Mouse (Mus musculus): ENCODE data around the gene Pknox1. TPM values are rescaled to one million over a fixed set of nuclear protein-coding genes. Genes with fewer than 3 reads are reported as not detected.
"Not testable (repeated sequence)": the region's sequence is repeated elsewhere in the genome, so short reads cannot be mapped to it uniquely, and the experiment has no call there.

Pknox1 gene
- polyA plus RNA-seq, 1 experiment from 2014 or later = 19.1 TPM

DNA sequence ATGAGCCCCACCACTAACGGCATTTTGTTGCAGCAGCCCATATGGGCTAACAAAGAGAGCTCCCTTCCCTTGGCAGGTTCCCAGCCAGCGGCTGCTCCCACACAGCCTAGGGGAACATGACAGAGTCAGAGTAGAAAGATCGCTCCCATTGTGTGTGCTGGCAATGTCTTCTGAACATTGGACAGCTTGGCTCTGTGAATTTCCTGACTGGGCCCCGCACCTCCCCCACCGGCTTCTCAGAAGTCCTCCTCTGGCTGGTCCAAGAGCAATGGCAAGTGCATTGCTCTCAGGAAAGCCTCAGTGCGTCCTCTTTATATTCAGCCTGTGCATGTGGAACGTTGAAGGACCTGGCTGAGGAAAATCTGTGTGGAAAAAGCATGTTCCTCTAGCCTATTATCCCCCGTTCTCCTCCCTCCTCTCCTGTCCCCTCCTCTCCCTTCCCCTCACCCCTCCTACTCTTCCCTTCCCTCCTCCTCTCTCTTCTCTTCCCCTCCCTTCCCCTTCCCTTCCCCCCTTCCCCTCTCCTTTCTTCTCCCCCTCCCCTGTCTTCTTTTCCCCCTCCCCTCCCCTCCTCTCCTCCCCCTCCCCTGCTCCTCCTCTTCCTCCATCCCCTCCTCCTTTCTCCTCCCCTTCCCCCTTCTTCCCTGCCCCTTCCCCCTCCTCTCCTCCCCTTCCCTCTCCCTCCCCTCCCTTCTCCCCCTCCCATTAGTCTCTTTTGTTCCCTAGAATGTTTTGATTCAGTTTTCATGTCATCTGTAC lies 28.5 kb upstream of the Pknox1 start:
- Histone ChIP-seq H3K9me3 (no peaks in the 10 kb centered on the region), H3K27me3 (ENCODE audit: poor library complexity, severe bottlenecking) (no peaks in the 10 kb centered on the region), H3K27ac (peak overlapping the region; percentile 86), H3K4me1 (peaks cover 20% of the 10 kb centered on the region), H3K36me3 (replicated peaks) (peaks cover 13% of the 10 kb centered on the region), H3K4me3 (peak overlapping the region; percentile 19; the same call in 1 of the 2 replicates)
- WGBS = 51% methylated on average over 8 of the region's 8 CpGs
- DNase-seq (ENCODE audit: extremely low spot score, low spot score) = no peak

DNA sequence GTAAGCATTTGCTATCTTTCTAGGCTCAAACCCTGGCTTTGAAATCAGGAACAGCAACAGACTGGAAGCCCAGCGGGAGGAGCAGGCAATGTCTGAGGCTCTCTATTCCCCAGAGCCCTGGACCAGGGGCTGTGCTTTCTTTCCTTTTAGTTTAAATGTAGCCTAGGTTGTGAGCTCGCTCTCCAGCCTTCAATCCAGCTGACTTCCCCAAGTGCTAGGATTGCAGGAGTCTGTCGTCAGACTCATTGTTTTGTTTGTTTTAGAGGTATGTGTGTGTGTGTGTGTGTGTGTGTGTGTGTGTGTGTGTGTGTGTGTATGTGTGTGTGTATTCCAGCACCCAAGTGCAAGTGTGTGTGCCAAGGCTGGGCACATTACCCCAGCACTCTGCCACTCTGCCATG lies 24.4 kb upstream of the Pknox1 start:
- Histone ChIP-seq H3K36me3 (replicated peaks) (no peaks in the 10 kb centered on the region), H3K4me1 (peaks cover 26% of the 10 kb centered on the region)
- WGBS = 65% methylated on average over 3 of the region's 3 CpGs

DNA sequence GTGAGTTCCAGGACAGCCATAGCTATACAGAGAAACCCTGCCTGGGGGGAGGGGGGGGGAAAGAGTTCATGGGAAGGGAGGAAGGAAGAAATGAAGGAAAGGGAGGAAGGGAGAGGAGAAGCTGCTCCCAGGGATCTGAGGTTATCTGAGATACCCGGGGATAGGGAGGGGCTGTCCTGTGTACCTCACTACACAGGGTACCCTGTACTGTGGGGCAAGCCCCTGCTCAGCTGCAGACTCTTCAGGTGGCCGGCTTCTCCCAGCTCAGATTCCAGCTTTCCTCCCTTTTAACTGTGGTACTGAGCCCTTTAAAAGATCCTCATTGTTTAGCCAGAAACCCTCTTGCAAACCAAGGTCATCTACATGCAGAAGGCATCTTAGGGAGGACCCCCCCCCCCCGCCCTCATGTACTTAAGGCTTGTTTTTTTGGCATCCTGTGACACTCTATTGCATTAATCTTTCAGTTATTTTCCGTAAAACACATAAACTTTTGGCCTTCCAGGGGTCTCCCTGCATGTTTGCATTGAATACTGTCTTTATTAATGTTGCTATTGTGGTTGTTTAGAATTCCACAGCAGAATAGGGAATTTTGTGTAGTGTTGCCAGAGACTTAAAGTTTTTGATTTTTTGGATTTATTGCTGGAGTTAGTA lies 23.6 kb upstream of the Pknox1 start:
- WGBS = 67% methylated on average over 4 of the region's 4 CpGs
- H3K4me1 ChIP-seq = peaks cover 18% of the 10 kb centered on the region
- no peaks in the 10 kb centered on the region for H3K36me3 ChIP-seq (replicated peaks)
- no peak overlapping the region for H3K4me3 ChIP-seq
- no peaks in the 10 kb centered on the region for H3K9me3 ChIP-seq
- no peak for DNase-seq (ENCODE audit: extremely low spot score, low spot score)
- no peak overlapping the region for H3K27ac ChIP-seq
- no peaks in the 10 kb centered on the region for H3K27me3 ChIP-seq (ENCODE audit: poor library complexity, severe bottlenecking)

More for the DNA sequence above, 24.4 kb upstream of the Pknox1 start:
- Histone ChIP-seq H3K4me3 (no peak overlapping the region), H3K9me3 (no peaks in the 10 kb centered on the region), H3K27me3 (ENCODE audit: poor library complexity, severe bottlenecking) (no peaks in the 10 kb centered on the region), H3K27ac (no peak overlapping the region)
- DNase-seq (ENCODE audit: extremely low spot score, low spot score) = no peak

DNA sequence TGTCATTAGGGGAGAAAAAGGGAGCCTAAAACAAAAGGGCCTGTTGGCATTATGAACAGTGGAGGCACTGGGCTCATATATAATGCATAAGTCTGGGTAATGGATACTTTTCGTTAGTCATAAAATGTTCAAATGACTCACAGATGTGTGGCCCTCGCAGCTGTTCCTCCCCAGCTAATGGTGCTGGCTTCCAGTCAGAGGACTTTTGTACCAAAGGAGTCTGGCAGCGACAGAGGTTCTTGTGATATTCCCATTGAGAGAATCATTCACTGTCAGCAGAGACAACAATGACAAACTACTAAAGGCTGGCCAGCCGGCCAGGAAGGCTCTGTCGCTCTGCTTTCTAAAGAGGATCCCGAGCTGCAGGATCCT lies 23.1 kb upstream of the Pknox1 start:
- no peak overlapping the region for H3K27ac ChIP-seq
- peaks cover 14% of the 10 kb centered on the region for H3K4me1 ChIP-seq
- no peak for DNase-seq (ENCODE audit: extremely low spot score, low spot score)
- H3K36me3 ChIP-seq (replicated peaks) = no peaks in the 10 kb centered on the region
- 65% methylated on average over 6 of the region's 6 CpGs for WGBS
- no peaks in the 10 kb centered on the region for H3K9me3 ChIP-seq
- H3K27me3 ChIP-seq (ENCODE audit: poor library complexity, severe bottlenecking) = no peaks in the 10 kb centered on the region
- no peak overlapping the region for H3K4me3 ChIP-seq

DNA sequence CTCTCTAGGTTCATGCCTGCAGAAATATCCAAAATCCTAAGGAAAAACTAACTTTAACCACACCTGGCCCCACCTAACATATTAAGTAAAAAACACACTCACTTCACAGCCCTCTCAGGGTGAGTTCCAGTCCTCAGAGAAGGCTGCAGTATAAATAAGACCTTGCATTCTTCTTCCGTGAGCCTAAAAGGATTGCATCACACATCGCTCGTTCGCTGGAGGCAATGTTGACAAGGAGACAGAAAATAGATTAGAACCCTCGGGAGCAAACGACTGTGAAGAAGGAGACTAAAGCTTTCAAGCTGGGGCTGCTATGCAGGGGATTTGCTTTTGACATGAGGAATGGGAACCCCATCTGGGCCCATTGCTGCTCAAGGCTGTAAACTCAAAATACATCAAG lies 21.0 kb upstream of the Pknox1 start:
- H3K4me1 ChIP-seq = peaks cover 25% of the 10 kb centered on the region
- no peak for DNase-seq (ENCODE audit: extremely low spot score, low spot score)
- H3K9me3 ChIP-seq = no peaks in the 10 kb centered on the region
- no peak overlapping the region for H3K27ac ChIP-seq
- H3K36me3 ChIP-seq (replicated peaks) = no peaks in the 10 kb centered on the region
- H3K27me3 ChIP-seq (ENCODE audit: poor library complexity, severe bottlenecking) = no peaks in the 10 kb centered on the region
- H3K4me3 ChIP-seq = no peak overlapping the region
- 42% methylated on average over 6 of the region's 6 CpGs for WGBS

DNA sequence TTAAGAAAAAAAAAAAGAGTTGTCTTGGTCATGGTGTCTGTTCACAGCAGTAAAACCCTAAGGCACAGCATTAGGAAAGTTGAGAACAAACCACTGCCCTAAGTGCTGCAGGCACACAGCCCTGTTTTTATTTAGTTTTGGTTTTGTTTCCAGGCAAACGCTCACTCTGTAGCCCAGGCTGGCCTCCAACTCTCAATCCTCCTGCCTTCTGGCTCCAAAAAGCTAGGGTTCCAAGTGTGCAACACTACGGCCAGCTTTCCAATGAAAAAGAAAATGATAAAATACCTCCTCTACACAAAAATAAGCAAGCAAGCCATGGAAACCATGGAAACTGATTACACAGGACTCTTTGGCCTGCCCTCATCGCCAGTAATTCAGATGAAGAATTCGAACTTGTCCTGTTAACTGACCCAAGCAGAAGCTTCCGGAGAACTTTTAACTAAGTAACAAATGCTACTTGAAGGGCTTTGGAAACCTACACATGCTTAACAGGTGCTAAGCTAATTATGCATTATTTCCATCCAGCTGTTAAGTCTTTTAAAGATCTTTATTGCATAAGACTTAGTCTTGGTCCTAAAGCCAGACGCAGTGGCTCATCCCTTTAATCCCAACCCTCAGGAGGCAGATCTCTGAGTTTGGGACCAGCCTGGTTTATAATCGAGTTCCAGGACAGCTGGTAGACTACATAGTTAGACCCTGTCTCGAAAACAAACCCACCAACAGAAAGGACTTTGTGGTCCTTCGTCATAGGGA lies 17.9 kb upstream of the Pknox1 start:
- no peak for DNase-seq (ENCODE audit: extremely low spot score, low spot score)
- Histone ChIP-seq H3K9me3 (no peaks in the 10 kb centered on the region; the same call in 1 of the 2 replicates), H3K4me3 (no peak overlapping the region), H3K36me3 (replicated peaks) (no peaks in the 10 kb centered on the region), H3K27me3 (ENCODE audit: poor library complexity, severe bottlenecking) (no peaks in the 10 kb centered on the region), H3K4me1 (peaks cover 16% of the 10 kb centered on the region), H3K27ac (no peak overlapping the region)
- WGBS = 89% methylated on average over 9 of the region's 9 CpGs

DNA sequence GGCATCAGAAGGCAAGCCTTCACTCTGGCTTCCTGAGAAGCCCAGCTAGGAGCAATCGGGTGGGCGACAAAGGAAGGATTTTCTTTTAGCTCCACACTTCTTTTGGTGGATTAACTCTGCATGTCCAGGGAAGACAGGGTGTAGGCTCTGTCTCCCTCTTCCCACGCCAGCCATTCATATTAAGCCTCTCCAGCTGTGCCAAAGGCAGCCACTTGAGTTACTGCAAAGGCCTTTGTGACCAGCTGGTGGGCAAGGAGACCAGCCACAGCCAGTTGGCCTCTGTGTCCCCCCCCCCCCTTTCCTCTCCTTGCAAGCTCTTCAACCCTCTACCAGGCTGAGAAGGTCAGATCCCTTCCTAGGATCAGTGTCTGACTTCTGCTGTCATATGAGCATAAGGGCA lies 16.6 kb upstream of the Pknox1 start:
- H3K36me3 ChIP-seq (replicated peaks) = no peaks in the 10 kb centered on the region
- H3K27me3 ChIP-seq (ENCODE audit: poor library complexity, severe bottlenecking) = no peaks in the 10 kb centered on the region
- H3K9me3 ChIP-seq = peaks cover 3% of the 10 kb centered on the region; the same call in 1 of the 2 replicates
- H3K27ac ChIP-seq = peak overlapping the region; percentile 52
- peaks cover 15% of the 10 kb centered on the region for H3K4me1 ChIP-seq
- DNase-seq (ENCODE audit: extremely low spot score, low spot score) = no peak
- no peak overlapping the region for H3K4me3 ChIP-seq
- WGBS = 20% methylated on average over 3 of the region's 3 CpGs

DNA sequence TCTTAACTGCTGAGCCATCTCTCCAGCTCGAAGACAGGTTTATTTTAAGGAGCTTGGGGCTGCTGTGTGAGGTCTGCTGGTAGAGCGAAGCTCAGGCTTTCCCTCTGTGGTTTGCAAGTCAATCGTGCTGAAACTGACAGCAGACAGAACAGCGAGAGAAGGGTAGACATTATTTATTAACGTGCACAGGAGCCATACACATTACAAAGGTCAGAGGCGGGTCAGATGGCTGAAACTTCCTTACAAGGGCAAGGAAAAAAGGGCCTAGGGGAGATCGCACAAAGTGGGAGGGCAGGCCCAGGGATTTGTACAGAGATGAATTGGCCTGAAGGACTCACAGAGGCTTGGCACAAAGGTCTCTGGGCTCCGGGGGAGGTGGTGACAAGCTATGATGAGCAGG lies 15.1 kb upstream of the Pknox1 start:
- H3K36me3 ChIP-seq (replicated peaks) = no peaks in the 10 kb centered on the region
- peaks cover 3% of the 10 kb centered on the region; the same call in 1 of the 2 replicates for H3K9me3 ChIP-seq
- H3K4me1 ChIP-seq = peaks cover 11% of the 10 kb centered on the region
- H3K27ac ChIP-seq = no peak overlapping the region
- 82% methylated on average over 8 of the region's 8 CpGs for WGBS
- H3K27me3 ChIP-seq (ENCODE audit: poor library complexity, severe bottlenecking) = no peaks in the 10 kb centered on the region
- no peak overlapping the region for H3K4me3 ChIP-seq
- DNase-seq (ENCODE audit: extremely low spot score, low spot score) = no peak

DNA sequence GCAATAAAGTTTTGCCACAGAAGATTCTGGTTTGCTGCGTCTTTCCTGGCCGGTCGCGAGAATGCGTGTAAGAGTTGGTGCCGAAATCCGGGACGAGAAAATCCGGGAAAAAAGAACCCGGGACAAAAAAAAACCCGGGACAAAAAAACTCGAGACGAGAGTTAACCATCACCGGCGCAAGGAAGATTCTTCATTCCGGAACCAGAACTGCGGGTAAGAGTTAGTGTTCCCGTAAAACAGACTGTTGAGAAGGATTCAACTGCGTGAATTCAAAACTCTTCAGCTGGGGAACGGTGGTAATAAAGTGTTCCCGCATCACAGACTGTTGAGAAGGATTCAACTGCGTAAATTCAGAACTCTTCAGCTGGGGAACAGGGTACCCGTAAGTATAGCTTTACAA lies 11.9 kb upstream of the Pknox1 start:
- not testable (repeated sequence) for H3K27me3 ChIP-seq (ENCODE audit: poor library complexity, severe bottlenecking)

DNA sequence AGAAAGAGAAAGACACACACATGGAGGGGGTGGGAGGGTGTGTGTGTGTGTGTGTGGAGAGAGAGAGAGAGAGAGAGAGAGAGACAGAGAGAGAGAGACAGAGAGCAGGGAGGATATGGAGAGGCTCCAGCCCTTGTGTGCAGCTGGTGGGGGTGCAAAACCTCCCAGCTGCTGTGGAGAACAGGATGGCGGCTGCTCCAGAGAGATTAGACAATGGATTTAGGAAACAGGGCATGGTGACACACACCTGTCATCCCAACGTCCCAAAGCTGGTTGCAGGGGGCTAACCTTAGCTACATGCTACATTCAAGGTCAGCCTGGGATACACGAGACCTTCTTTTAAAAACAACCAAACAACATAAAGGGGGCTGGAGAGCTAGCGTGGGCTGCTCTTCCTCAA lies 8.3 kb upstream of the Pknox1 start:
- DNase-seq (ENCODE audit: extremely low spot score, low spot score) = no peak
- H3K27ac ChIP-seq = no peak overlapping the region

More for the DNA sequence above, 11.9 kb upstream of the Pknox1 start:
- 96% methylated on average over 23 of the region's 23 CpGs for WGBS
- peaks cover 13% of the 10 kb centered on the region for H3K4me1 ChIP-seq
- H3K36me3 ChIP-seq (replicated peaks); H3K4me3 ChIP-seq; H3K27ac ChIP-seq; DNase-seq (ENCODE audit: extremely low spot score, low spot score); H3K9me3 ChIP-seq: not testable (repeated sequence)

DNA sequence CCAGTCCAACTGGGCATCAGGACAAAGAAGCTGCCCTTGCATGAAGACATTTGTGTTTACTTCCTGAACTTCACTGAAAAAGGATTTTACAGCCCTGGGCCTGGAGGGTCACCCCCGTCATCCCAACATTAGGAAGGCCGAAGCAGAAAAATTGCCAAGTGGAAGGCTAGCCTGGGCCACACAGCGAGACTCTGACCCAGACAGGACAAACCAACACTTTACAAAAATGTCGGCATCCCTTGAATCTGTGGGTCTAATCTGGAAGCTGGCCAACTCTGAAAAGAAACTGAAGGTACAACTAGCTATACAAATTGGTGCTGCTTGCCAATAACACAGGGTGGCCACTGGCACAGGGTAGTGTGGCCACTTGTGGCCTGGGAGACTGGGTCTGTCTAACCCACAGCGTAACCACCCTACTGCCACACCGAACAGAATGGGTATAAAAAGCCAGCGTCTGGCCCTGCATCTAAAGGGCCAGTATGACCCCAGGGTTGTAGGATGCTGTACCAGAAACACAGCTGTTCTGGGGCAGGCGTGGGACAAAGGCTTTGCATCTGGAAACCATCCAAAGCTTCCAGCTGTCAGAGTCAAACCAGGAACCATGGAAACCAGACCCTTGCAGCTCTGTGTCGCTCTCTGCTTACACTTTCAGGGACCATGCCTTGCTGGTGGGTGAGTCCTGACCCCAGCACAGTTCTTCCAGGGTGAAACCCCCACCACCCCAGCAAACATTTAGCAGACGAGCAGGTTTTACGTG lies 7.2 kb upstream of the Pknox1 start:
- H3K4me1 ChIP-seq = peaks cover 15% of the 10 kb centered on the region
- no peaks in the 10 kb centered on the region for H3K36me3 ChIP-seq (replicated peaks)
- 80% methylated on average over 11 of the region's 11 CpGs for WGBS
- no peak overlapping the region for H3K4me3 ChIP-seq
- H3K27ac ChIP-seq = peak overlapping the region; percentile 51; the same call in 1 of the 2 replicates
- no peaks in the 10 kb centered on the region for H3K27me3 ChIP-seq (ENCODE audit: poor library complexity, severe bottlenecking)
- DNase-seq (ENCODE audit: extremely low spot score, low spot score) = no peak
- H3K9me3 ChIP-seq = 0 out of 2 replicates have a peak, but pooled peaks cover under 1% of the 10 kb centered on the region

More for the DNA sequence above, 8.3 kb upstream of the Pknox1 start:
- H3K4me1 ChIP-seq = peaks cover 15% of the 10 kb centered on the region
- no peaks in the 10 kb centered on the region for H3K27me3 ChIP-seq (ENCODE audit: poor library complexity, severe bottlenecking)
- H3K9me3 ChIP-seq = 0 out of 2 replicates have a peak, but pooled peaks cover 3% of the 10 kb centered on the region
- H3K36me3 ChIP-seq (replicated peaks) = no peaks in the 10 kb centered on the region
- 77% methylated on average over 4 of the region's 4 CpGs for WGBS
- H3K4me3 ChIP-seq = no peak overlapping the region

DNA sequence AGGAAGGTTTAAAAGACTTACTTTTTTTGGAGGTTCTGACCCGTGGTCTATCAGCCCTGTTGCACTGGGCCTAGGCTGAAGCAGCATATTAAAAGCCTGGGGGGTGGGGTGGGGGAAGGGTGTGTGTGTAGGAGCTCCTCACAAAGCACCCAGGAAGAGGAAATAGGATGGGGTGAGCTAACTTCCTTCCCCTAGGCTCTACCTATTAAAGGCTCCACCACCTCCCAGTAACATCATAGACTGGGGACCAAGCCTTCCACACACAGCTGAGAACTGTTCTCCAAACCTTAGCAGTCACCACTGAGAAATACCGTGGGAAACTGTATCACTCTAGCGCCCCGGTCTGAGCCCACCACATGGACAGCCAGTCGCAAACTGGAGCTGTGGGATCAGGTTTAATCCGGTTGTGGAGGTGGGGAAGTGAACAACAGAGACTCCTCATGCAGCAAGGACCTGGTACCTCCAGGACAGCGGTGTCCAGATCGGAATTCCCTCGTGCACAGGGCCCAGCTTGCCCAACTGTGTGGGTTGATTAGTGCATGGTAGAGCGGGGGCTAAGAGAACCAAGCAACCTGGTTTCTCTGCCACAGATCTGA lies 6.5 kb upstream of the Pknox1 start:
- DNase-seq (ENCODE audit: extremely low spot score, low spot score) = no peak
- no peak overlapping the region for H3K4me3 ChIP-seq
- WGBS = 84% methylated on average over 10 of the region's 10 CpGs
- no peaks in the 10 kb centered on the region for H3K27me3 ChIP-seq (ENCODE audit: poor library complexity, severe bottlenecking)
- H3K4me1 ChIP-seq = peaks cover 15% of the 10 kb centered on the region
- no peaks in the 10 kb centered on the region for H3K36me3 ChIP-seq (replicated peaks)
- H3K27ac ChIP-seq = peak overlapping the region; percentile 51; the same call in 1 of the 2 replicates
- H3K9me3 ChIP-seq = no peaks in the 10 kb centered on the region
